Mouse (Mus musculus) gastrocnemius, postnatal 36 days (tissue): Measurements from ENCODE around the gene Map4k5. TPM values are rescaled to one million over a fixed set of nuclear protein-coding genes. Genes with fewer than 3 reads are reported as not detected.

Experiments
- DNase-seq, 2 experiments: peaks; one replicate each; pipeline ENCODE4 v3.0.0; 2022
- intact Hi-C: fragments of 180-260 bp; cut with DNase I; formaldehyde crosslinking; loops from one replicate; pipeline ENCODE4 v1.15.1; 2025
- total RNA-seq, 2 experiments: library from RNA; stranded (reverse); gene quantifications; 2 replicates each; pipeline ENCODE4 v1.2.3; 2021

Map4k5 gene
- total RNA-seq, 2 experiments from 2014 or later, result 18.2 to 20.5 TPM

DNA sequence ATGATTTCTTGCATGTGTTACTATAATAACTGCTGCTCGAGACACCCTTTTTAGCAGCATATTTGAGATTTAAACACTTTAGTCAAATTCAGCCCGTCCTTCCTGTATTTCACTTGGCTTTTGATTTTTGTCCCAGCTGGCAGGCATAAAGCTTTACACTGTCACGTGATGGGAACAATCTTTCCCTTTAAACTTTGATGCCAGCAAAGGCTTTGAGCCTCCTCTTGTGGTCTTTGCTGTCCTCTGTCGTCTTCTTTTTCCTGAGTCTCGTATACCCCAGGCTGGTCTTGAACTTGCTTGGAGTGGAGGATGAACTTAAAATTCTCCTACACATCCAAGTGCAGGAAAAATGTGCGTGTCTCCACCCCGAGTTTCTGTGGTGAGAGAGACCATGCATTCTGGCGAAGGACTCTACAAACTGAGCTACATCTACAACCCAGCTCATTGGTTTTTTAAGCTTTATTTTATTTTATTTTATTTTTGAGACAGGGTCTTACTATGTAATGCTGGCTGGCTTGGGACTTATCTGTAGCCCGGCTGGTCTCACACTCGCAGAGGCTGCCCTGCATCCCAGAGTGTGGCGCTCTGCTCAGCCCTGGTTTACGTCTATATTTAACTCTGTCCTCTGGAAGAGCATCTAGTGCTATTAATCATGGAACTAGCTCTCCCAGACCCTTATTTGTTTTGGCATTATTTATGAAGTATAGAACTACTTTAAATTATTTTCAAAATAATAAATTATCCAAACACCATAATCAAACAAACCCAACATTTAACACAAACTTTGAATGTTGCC lies 44.7 kb downstream of the Map4k5 start:
- intact Hi-C loops, result loop anchor here (5.0 kb wide), 1 partner anchor 44 kb away; the partner anchor contains the start of genes Atl1 and Map4k5
- DNase-seq, result no peak

DNA sequence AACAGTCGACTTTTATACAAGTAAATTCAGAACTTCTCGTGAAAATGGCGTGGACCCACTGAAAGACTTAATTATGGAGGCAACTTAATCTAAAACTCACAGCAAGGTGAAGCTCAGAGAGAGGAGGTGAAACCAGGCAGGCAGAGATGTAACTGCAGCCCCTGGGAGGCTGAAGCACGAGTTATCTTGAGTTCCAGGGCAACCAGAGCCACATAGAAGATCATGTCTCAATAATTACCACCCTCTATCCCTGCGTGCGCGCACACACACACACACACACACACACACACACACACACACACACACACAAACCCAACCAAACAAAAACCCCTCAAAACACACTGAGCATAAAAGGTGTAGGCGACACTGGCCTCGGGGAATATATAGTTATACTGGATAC lies 46.5 kb downstream of the Map4k5 start:
- no peak for DNase-seq
- intact Hi-C loops, result loop anchor here (5.0 kb wide), 1 partner anchor 46 kb away; the partner anchor contains the start of genes Atl1 and Map4k5

DNA sequence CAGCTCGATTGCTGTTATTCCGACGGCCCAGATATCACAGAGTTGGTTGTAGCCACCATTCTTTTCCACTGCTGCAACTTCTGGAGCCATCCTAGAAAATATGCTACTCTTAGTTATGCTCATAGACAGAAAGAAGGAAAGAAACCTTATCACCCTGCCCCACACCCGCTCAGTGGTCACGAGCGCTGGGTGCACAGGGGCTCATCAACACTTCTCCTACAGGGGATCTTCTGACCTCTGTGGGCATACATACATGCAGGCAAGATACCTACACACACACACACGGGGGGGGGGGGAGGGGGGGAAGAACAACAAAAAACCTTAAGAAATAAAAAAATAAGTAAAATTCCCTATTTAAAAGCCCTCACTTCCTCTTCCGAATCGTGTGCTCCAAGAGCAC lies 47.3 kb downstream of the Map4k5 start:
- intact Hi-C loops, result loop anchor here (5.0 kb wide), 1 partner anchor 47 kb away; the partner anchor contains the start of genes Atl1 and Map4k5
- no peak for DNase-seq

DNA sequence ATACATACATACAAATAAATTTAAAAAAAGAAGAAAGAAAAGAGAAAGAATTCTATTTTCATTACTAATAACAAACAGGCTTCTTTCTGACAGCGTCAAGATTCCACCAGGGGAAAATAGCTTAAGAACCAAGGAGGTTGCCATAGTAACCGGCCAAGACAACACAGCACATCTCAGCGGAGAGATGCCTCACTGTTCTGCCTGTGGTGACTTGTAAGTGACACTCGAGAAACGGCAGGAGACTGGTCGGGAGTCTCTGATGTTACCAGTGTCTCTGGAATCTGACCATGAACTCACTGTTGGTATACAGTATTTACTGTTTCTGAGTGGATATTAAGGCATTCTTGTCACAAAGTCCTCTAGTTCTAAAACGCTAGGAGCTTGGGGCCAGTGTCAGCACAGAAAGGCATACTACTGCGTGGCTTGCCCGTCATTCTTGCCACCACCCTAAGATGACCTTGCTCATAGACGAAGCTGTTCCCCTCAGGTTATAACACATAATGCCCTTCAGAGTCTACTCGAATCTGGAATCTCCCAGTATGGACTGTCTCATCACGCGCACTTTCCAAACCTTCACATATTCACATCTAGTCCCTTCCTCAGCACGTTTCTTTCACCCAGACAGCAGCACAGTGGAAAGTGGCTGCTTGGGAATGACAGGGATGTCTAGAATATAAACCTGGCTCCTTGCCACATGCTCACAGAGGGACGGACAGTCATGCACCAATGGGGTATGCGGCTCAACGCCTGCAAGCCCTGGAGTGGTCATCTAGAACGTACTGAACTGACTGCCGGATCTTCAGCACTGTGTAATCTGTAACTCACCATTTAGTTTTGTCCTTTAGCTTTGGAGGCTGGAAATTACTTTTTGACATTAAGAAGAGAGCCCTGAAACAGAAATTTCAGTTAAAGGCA lies 49.2 kb downstream of the Map4k5 start:
- no peak for DNase-seq
- intact Hi-C loops, result no loop called here

DNA sequence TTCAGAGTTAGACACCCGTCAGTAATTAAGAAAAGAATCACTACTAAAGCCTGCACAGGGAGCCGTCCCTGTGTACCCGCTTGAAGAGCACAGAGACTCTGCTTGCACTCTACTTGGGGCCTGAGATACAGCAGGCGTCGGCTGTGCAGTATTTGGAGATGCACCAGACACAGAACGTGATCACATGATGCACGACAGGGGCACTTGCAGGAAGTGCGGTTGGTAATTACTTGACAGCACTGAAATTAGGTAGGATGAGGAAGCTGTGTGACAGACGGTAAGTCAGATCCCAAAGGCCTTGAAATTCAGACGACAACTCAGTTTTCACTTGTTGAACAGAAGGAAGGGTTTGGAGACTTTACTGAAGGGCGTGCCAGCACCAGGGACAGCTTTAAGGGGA lies 54.6 kb downstream of the Map4k5 start:
- no peak for DNase-seq
- intact Hi-C loops, result no loop called here

DNA sequence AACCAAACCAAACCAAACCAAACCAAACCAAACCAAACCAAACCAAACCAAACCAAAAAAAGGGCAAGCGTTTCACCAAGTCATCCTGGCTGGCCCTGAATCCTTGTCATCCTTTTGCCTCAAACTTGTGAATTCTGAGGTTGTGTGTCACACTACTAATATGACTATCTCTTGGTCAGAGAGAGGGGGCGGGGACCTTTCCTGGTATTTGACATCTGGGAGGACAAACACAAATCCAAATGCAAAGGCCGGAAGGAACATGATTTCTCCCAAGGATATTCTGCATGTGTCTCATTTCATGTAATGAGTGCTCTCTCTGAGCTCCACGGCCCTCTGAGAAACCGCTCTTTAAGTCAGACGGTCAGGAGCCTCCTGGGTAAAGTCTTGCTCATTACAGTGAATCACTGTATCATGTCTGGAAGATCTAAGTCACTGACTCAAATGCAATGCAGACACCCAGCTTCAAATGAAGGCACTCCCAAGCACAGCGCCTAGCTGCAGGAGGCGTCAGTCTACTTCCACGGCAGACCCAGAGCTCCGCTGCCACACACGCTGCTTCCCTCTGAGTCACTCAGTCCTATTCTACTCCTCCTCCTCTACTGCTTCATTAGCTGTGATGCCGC lies 58.9 kb downstream of the Map4k5 start:
- intact Hi-C loops, result no loop called here

DNA sequence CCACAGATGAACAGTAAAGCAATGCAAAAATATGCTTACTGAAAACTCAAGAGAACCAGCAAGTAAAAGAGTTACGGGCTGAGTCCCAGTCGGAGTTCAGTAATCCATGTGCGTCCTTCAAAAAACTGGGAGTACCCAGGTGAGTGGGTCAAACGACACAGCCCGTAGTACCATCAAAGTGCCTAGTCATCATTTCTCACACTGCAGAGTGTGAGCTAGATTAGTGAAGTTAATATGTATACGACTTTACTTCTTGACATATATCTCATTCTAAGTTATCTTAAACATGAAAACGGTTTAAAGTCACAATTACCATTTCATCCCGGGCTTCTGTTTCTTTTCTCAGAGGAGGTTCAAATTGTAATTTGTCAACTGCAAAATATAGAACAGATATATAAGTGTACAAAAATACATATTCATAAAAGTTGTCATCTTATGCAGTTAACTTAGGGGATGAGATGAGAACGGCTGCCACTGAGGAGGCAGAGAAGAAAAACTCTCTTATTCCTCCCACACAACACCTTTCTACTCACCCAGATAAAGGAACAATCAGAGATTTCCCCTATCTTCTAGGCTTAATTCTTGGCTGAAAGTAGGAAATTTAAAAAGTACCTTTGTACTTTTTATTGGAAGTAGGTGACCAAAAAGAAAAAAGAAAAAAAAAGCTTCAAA lies 61.6 kb downstream of the Map4k5 start:
- intact Hi-C loops, result no loop called here
- no peak for DNase-seq

More for the DNA sequence above, 58.9 kb downstream of the Map4k5 start:
- no peak for DNase-seq

DNA sequence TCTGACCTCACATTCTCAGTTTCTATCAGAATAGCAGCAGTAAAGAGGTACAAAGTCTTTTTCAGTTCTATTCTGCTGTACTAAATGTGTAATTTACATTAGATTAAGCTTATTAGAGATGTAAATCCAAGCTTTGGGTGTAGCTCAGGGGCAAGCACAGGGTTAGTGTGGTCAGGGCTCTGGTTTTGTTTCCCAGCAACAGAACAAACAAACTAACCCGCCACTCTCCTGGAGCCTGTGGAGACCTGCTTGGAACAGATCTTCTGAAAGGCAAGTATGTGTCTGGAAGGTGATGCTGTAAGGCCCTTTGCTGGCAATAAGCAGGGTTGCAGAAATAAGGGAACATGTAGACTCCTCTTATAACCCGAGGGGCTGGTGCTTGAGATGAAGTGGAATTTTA lies 64.8 kb downstream of the Map4k5 start:
- DNase-seq, result no peak
- intact Hi-C loops, result no loop called here

DNA sequence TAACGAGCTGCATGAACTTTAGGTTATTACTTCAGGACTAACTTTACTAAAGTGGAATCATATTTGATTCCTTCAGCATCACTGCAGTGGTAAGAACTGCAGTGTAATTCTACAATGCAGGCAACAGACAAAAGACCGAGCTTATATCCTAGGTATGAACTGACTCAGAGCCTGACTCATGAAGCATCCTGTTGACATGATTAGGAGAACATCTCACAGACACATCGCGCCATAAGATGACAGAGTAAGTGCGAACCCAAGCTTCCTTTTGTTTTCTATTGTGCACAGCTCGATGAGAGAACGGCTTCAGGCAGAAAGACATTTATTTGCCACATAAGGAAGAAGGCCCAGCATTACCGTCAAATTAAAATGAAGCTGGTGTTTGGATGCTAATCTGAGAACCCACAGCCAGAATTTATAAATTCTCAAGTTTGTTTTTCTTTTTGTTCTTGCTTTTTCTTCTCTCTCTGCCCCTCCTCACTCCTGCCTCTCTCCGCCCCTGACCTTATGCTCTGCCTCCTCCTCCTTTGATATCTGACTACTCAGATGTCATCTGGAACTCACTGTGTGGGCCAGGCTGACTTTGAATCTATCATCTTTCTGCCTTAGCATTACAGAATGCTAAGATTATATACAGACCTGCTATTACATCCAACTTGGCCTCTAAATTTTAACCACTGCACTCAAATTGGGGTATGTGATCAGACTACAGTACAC lies 68.0 kb downstream of the Map4k5 start:
- no peak for DNase-seq
- intact Hi-C loops, result no loop called here

DNA sequence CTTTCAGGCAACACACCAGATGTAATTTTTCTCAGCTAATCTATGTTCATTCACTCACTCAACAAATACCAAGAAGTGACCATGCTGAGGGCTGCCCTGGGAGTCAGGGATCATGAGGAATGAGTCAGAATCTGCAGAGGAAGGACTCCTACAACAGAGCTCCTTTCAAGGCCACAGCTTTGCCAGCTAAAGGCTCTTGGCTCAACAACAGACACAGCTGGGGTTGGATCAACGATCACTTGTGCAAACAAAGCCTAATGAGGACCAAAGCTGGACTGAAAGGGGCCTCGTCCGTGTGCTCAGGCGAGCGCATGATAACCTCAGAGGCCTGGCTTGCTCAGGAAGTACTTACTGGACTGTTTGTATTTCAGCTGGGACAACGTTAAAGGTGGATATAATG lies 78.7 kb downstream of the Map4k5 start:
- intact Hi-C loops, result no loop called here
- DNase-seq, result peak; percentile 24 to 25

DNA sequence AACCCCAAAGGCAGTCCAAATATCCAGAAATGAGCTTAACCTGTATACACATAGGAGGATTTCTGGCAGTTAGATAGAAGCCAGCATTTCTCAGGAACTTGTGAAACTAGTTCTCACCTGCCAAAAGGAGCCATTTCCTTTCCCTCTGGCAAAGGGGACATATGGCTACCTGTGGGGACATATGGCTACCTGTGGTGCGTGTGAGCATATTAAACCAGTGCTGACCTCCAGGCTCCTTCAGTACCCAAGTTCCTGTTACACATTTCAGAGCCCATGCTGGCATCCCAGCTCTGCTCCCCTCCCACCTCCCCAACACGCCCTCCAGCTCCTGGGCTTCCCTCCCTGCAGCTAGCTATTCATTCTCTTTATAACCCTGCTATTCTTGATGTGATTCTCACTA lies 79.4 kb downstream of the Map4k5 start:
- intact Hi-C loops, result no loop called here
- DNase-seq, result no peak

DNA sequence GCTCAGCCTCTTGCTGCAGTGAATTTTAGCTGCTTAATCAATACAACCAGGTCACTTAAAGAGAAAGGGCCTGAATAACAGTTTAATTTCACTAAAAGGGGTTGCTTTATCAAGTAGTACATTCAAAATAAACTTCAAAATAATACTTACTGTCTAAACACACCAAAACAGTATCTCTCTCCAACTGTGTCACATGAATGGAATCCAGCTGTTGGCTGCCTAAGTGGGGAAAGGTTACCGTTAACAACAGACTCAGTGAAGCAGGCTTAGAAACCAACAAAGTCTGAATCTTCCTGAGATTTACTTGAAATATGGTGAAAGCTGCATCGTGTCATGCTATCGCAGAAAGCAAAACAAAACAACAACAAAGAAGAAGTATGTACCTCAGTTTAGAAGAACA lies 80.0 kb downstream of the Map4k5 start:
- intact Hi-C loops, result no loop called here
- DNase-seq, result peak in 1 of 2 experiments; percentile 15

DNA sequence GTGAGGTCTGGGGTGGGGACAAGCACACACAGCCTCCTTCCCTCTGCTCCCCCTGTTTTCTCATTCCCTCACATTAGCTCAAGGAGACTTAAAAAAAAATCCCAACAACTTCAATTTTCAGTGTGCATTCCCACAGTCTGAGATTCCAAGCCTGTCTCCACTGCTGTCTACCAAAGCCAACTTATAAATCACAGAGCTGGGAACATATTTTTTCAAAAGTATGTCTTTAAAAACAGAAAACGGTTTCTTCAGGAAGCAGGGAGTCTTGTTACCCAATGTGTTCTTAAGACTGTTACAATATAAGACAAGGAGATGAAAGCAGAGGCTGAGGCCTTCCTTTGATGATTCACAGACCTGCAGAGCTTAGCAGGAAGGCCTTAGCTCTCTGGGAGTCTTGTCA lies 81.0 kb downstream of the Map4k5 start:
- DNase-seq, result no peak
- intact Hi-C loops, result no loop called here

DNA sequence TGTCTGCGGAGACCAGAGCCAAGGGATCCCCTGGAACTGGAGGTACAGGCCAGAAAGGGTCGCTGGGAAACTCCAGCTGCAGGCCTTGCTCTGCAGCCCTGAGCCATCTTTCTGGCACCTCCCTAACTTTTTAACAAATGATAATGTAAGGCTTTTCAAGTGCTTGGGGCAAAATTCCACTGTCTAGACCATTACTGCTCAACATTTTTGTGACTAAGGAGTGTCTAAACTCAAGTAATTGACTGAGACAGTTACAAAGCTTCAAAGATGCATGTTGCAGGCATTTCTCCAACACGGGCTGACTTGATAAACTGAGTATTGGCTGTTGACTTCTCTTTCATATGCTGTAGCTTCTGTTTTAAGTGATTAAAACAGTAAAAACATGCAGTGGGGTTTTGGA lies 83.6 kb downstream of the Map4k5 start:
- intact Hi-C loops, result no loop called here
- DNase-seq, result no peak

DNA sequence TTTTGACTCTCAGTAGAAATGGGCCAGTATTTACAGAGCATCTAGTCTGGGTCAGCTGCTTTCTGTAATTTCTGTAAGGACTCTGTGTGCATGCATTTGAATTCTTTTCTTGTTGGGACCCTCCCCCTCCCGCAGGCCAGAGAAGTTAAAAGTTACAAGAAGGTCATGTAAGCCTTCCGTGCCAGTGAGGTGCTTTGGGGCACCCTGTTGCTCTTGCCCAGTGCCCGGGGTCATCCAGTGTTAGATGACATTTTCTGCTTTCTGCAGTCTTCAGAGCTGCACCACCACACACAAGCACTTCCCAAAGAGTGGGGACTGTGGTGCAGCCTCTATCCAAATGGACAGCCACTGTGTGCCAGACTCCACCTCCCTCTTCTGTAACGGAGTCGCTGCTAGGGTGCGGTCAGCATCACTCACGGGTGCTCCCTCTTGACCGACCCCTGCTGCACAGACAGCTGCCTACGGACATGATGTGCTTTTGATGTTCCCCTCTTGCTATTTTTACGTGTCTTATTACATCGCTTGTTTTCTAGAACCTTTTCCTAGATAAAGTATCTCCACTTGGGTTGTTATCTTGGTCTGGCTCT lies 85.5 kb downstream of the Map4k5 start:
- intact Hi-C loops, result no loop called here
- no peak for DNase-seq

DNA sequence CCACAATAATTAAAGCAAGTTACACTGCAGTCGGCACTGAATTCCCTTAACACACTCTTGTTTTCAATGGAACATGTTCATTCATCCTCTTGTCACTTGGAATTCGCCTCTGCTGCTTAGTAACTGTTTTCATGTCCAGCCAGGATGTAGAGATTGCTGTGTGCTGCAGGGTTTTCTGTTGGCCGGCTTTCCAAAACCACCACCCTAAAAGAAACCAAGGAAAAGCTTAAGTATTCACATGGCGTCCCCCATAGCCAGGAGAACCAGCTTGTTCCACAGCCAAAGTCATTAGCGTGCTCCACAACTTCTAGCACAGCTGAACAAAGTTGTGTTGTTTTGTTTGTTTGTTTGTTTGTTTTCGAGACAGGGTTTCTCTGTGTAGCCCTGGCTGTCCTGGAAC lies 87.9 kb downstream of the Map4k5 start:
- DNase-seq, result no peak
- intact Hi-C loops, result no loop called here

DNA sequence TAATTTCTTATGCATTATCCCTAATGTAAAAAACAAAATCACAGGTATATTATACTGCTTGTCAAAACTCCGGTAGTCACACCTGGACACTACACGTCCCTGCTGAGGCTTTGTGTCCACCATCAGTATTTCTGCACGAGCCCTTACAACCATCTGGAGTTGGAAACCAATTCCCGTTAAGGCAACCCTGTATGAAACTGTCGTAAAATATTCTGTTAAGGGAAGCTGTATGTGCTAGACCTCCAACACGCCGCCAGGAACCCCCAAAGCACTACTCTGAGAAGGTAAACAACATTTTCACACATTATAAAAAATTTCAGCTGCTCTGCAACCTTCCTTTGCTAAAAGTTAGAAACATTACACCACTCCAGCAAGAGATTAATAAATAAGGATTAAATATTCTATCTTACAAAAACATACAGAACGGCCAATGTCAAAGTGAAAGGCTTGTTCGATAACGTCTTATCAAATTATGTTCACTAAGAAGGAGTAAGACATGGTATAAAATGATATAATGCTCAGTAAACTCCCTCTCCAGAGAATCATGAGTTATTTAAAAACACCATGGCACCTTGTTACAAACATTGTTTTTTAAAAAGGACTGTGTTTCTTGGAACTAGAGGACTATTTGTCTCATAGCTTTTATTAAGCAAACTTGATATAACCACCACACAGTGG lies 88.5 kb downstream of the Map4k5 start:
- intact Hi-C loops, result no loop called here
- no peak for DNase-seq

DNA sequence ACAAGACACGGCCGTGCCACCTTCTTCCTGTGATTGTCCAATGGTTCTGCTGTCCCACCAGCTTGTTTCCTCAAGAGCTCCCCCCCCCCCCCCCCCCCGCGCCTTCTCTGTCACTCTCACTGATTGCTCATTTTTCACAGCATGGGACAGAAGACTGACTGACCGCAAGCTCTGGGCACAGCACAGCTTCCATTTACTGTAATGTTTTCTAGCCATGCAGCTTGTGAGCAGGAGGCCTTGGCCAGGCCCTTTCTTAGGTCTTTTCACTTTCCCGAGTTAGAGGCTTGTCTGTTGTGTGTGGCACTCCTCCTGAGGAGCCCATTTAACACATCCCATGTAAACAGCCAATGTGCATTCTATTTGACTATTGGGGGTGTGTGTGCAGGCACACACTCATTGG lies 89.8 kb downstream of the Map4k5 start:
- intact Hi-C loops, result no loop called here
- DNase-seq, result no peak

DNA sequence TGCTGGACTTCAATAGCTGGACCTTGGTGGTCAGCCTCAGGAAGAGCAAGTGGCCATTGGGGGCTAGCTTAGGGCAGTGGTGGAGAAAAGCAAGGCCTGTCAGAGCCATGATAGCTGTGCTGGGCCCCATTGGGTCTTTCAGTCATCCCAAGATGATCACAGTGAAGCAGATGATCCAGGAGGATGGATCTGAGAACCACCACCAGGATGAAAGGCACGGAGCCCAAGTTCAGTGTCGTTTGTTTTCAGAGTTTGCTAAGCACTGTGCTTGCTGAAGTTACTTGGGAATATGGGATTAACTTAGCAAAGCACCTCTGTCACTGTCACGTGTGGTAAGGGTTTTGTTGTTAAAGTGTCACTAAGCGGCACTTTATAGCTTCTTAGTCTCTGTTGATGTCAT lies 92.4 kb downstream of the Map4k5 start:
- intact Hi-C loops, result no loop called here
- DNase-seq, result no peak
